Mouse (Mus musculus) right cerebral cortex, adult 18-20 months (tissue): ENCODE measurements around the gene Med27.

Experiments used
- DNase-seq: peaks from one replicate; pipeline ENCODE4 v3.0.0; 2022; ENCODE audit warnings: mixed read lengths

Gene Med27

GRCm38 (mm10) chr2:29346629-29347271, at the start of gene Med27:
Gene Med27 (plus strand): TSS chr2:29346819.
- DNase-seq = peak; percentile 98

GRCm38 (mm10) chr2:29309966-29310365, 36.7 kb upstream of the Med27 start:
- DNase-seq = no peak

GRCm38 (mm10) chr2:29312058-29312457, 34.6 kb upstream of the Med27 start:
- DNase-seq = peak; percentile 28

GRCm38 (mm10) chr2:29317906-29318470, 28.6 kb upstream of the Med27 start:
- peak; percentile 29 for DNase-seq

- DNase-seq = no peak
Measured at GRCm38 (mm10) chr2:29318596-29318995, 28.0 kb upstream of the Med27 start.

GRCm38 (mm10) chr2:29320229-29320751, 26.3 kb upstream of the Med27 start:
- peak; percentile 65 for DNase-seq

- no peak for DNase-seq
Measured at GRCm38 (mm10) chr2:29320780-29321179, 25.8 kb upstream of the Med27 start.

- no peak for DNase-seq
Measured at GRCm38 (mm10) chr2:29324456-29324855, 22.2 kb upstream of the Med27 start.

- DNase-seq = no peak
Measured at GRCm38 (mm10) chr2:29330471-29330870, 16.1 kb upstream of the Med27 start.

- DNase-seq = no peak
Measured at GRCm38 (mm10) chr2:29338396-29338795, 8.2 kb upstream of the Med27 start.

- DNase-seq = no peak
Measured at GRCm38 (mm10) chr2:29358696-29359375, 12.2 kb downstream of the Med27 start.

- no peak for DNase-seq
Measured at GRCm38 (mm10) chr2:29360956-29361355, 14.3 kb downstream of the Med27 start.

- DNase-seq = no peak
Measured at GRCm38 (mm10) chr2:29365000-29365695, 18.5 kb downstream of the Med27 start.

- no peak for DNase-seq
Measured at GRCm38 (mm10) chr2:29368730-29369129, 22.1 kb downstream of the Med27 start.

- DNase-seq = no peak
Measured at GRCm38 (mm10) chr2:29372176-29372575, 25.6 kb downstream of the Med27 start.

GRCm38 (mm10) chr2:29381683-29382082, 35.1 kb downstream of the Med27 start:
- no peak for DNase-seq

GRCm38 (mm10) chr2:29382583-29382982, 36.0 kb downstream of the Med27 start:
- no peak for DNase-seq

GRCm38 (mm10) chr2:29383133-29383532, 36.5 kb downstream of the Med27 start:
- DNase-seq = no peak

GRCm38 (mm10) chr2:29385405-29385804, 38.8 kb downstream of the Med27 start:
- peak; percentile 31 for DNase-seq

GRCm38 (mm10) chr2:29387268-29387667, 40.6 kb downstream of the Med27 start:
- DNase-seq = no peak

- DNase-seq = peak; percentile 71
Measured at GRCm38 (mm10) chr2:29388937-29389336, 42.3 kb downstream of the Med27 start.

GRCm38 (mm10) chr2:29391086-29391485, 44.5 kb downstream of the Med27 start:
- no peak for DNase-seq

- no peak for DNase-seq
Measured at GRCm38 (mm10) chr2:29391996-29392395, 45.4 kb downstream of the Med27 start.
